Mouse (Mus musculus) adrenal gland, adult 8-10 months (tissue): ENCODE results near the gene Mrps35. TPM values are rescaled to one million over a fixed set of nuclear protein-coding genes. Genes with fewer than 3 reads are reported as not detected.

Experiments used
- DNase-seq: peaks from one replicate; pipeline ENCODE4 v3.0.0; 2022
- total RNA-seq, 4 experiments: library from RNA; stranded (reverse); gene quantifications; 2 replicates each; pipeline ENCODE4 v1.2.4; 2022

The Mrps35 gene
- total RNA-seq, 4 experiments from 2014 or later, result 75.1 to 86.0 (median 81.8) TPM

DNA sequence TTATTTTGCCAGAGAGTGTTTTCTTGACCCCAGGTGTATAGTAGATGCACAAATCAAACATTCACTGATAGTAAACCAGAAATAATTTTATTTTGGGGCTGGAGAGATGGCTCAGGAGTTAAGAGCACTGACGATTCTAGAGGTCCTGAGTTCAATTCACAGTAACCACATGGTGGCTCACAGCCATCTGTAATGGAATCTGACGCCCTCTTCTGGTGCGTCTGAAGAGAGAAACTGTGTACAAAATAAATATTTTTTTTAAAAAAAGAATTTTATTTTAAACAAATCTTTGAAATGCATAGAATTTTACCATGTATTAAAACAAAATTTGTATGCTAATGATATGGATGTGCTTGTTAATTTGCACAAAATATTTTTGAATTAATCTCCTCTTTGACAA is 46.0 kb downstream of the Mrps35 start:
- DNase-seq, result no peak

DNA sequence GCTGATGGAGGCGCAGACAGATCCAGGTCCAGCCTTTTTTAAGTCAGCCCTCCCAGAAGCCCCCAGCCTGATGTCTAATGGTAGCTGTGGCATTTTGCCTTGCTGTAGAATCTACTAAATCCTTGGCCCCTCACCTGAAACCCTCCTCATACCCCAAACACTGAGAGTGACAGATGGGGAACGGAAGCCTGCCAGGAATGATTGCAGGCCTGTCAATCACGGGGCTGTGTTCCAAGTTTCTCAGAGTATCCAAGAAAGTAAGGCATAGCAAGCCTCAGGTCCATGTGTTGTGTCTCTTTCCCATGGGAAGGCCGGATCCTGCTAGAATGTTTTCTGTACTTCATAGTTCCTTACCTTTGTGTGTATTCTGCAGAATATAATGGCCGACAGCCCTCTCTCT is 47.6 kb downstream of the Mrps35 start:
- no peak for DNase-seq

DNA sequence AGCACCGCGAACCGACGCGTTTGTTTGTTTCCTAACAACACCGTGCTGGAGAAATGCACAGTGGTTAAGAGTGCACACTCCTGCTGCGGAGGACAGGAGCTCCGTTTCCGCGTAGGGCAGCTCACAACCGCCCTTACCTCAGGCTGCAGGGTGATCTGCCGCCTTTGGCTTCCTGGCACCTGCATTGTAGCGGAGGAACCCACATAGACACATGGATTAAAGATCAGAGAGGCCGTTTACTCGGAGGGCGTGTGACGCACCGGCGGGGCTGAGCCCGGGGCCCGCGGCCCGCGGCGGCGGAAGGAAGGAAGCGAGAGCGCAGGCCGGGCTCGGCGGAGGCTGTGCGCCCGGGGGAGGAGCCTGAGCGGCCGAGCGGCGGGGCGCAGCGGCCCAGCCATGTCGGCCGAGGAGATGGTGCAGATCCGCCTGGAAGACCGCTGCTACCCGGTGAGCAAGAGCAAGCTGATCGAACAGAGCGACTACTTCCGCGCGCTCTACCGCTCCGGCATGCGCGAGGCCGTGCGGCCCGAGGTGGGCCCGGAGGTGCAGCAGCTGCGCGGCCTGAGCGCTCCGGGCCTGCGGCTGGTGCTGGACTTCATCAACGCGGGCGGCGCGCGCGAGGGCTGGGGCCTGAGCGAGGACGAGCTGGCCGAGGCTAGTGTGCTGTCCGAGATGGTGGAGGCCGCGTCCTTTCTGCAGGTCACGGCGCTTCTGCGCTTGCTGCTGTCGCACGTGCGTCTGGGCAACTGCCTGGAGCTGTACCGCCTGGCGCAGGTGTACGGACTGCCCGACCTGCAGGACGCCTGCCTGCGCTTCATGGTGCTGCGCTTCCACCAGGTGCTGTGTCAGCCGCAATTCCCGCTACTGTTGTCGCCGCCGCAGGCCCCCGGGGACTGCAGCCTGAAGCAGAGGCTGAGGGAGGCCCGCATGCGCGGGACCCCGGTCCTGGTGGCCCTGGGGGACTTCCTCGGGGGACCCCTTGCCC is 48.9 kb downstream of the Mrps35 start, which contains the start of gene Klhl42:
Gene Klhl42, plus strand, starts transcription at position 244 of the 985 bp plus-strand sequence.
- peak; percentile 66 for DNase-seq

DNA sequence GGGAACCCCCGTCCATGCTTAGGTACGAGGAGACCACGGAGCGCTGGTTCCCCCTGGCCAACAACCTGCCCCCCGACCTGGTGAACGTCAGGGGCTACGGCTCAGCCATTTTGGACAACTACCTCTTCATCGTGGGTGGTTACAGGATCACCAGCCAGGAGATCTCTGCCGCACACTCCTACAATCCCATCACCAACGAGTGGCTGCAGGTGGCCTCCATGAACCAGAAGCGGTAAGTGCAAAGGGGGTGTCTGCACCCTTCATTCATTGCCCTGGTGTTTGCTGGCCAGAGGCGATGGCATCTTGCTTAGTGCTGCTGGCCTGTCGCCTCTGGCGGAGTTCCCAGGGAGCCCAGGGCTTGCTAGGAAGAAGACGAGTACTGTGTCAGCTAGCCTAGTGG is 49.6 kb downstream of the Mrps35 start:
- peak; percentile 20 for DNase-seq

DNA sequence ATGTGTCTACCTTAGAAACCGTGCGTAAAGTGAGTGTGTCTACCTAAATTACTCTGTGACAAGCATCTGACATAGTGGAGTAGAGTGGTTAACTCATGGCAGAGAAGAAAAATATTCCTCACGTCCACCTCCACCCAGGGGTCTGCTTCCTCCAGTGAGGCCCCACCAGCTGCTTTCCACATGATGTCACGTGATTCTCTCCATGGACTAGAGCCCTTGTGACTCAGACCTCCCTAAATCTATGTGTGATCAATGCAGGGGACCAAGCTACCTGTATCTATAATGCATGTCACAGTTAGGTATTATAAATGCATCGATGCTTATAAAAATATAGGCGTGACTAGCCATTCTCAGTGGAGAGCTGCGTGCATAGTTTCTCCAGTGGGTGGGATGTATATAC is 52.2 kb downstream of the Mrps35 start:
- DNase-seq, result no peak

DNA sequence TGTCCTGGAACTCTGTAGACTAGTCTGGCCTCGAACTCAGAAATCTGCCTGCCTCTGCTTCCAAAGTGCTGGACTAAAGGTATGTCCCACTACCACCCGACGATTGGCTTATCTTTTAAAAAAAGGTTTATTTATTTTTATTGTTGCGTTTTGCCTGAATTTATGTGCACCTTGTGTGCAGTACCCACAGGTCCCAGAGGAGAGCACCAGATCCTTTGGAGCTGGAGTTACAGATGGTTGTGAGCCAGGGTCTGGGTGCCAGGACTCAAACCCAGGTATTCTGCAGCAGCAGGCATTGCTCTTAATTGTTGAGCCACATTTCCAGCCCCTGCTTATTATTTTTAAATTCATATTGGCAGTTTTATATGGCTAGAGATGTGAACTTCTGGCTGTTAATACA is 53.5 kb downstream of the Mrps35 start:
- no peak for DNase-seq

DNA sequence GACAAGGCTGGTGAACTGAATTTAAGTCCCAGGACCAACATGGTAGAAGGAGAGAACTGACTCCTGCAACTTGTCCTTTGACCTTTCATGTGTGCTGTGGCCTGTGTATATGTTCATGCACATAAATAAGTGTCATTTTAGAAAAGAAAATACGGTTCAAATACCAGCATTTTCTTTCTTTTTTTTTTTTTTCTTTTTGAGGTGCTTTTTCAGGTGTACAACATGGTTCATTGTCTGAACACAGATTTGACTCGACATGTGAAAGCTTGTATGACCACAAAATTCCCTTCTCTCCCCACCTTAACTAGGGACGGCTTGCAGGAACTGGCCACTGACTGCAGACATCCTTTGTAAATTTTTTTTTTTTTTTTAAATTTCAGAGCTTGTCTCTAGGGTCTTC is 54.4 kb downstream of the Mrps35 start:
- DNase-seq, result no peak

DNA sequence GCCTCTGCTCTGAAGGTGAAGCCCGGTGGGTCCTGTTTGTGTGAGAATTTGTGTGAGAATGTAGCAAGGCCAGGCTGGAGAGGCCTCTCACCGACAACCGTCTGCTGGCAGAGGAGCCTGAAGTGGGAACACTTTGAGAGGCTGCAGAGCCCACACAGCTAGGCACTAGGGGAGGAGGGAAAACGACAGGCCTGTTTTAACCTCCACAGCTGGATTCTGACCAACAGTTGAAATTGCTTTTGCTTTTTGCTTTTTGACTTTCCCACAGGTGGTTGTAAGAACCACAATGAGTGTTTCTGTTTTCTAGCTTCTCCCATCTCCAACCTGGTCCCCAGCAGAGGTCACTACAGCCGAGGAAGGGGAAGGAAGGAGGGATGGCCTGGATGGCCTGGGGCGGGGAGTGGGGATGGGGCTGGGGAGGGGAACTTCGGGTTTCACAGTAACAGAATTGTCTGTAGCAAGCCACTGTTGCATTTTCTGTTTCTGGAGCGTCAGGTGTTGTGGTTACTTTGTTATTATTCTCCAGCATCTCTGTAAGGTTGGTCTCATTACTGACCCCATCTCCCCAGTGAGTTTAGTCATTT is 54.9 kb downstream of the Mrps35 start:
- no peak for DNase-seq

DNA sequence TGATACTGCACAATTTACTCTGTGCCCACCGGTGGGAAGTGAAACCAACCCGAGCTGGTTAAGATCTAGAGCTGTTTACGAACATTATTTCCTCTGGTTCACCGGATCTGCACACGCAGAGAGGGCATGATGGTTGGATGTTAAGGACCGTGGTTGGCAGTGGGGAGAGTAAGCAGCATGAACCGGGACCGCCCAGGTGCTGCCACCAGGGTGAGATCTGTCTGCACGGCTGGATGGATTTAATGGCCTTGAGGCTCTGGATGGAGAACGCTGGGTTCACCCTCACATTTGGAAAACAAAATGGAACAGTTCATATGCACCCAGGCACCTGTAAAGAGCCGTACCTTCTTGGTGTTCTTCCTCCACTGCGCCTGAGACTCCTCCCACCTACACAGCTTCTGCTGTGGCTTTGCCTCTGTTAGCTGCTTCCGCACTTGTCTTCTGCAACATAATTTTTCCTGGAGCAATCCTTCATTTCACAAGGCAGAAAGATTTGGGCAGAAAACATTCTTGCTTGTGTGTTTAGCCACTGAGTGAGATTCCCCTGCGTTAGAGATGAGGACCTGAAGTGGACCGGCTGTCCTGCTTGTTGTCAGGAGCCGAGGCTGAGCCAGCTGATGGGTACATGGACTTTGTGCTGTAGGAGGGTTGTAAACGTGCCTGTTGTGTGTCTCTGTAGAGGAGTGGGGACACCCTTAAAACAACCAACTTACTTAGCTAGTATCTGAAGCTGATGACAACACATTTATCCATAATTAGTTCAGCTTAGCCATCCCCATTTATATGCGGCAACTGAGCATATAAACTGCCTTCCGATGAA is 57.1 kb downstream of the Mrps35 start:
- DNase-seq, result no peak

DNA sequence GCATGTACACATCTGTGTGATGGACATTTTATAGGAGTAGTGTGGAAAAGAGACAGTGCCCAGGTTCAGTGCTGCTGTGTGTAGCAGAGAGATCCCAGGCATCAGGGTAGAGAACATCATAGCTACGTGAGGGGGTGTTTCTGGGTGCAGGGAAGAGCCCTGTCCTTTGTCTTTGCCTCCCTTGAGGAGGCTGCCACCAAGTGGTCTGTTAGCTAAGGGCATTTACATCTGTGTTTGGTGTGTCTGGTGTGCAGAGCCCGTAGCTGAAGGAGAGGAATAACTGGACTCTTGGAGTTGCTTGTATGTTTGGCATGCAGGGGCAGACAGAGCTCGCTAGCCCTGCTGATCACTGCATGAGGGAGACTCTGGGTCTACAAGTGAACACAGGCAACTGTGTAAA is 59.7 kb downstream of the Mrps35 start:
- DNase-seq, result no peak

DNA sequence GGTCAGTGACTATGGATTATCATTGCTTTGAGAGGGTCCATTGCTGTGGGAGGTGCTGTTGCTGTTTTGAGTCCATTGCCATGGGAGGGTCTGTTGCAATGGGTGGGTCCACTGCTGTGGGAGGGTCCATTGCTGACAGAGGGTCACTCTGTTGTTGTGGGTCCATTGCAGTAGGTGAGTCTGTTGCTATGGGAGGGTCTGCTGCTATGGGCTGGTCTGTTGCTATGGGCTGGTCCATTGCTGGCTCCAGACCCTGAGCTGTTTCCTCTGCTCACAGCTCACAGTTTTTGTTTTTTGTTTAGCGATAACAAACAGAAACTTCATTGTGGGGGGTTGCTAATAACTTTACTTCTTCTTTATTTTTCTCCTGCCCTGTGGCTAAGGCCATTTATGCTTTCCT is 63.0 kb downstream of the Mrps35 start:
- no peak for DNase-seq

DNA sequence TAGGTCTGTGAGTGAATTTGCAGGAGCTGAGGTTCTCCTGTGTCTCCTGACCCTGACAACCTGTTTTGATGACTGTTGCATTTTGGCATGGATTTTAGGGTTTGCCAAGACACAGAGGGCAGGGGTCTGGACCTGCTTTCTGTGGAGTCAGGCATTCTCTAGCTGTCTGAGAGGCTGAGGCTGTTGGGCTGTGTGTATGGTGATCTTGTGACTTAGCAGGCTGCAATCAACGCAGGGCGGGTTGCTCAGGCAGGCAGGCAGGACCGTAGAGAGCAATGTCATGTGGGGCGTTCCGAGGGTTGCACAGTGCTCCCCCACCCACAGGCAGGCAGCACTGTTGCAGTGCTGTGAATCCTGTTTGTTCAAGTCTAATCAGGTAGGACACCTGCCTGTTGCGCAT is 64.2 kb downstream of the Mrps35 start:
- no peak for DNase-seq

DNA sequence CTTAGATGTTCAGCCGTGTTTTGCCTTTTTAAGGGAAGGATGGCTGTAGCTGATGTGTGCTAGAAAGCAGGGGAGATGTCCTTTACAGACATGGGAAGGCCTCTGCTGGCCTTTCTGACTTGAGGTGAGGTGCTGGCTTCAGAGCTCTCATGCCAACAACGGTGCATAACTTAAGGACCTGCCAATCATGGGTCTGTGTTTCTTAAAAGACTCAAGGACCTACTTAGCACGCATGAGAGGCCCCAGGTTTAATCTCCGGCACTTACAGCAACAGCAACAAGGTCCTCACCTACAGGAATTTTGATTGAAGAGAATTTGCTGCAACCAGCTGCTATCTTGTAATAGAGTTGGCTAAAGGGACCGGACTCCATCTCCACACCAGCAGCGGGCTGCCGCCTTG is 66.7 kb downstream of the Mrps35 start:
- no peak for DNase-seq

DNA sequence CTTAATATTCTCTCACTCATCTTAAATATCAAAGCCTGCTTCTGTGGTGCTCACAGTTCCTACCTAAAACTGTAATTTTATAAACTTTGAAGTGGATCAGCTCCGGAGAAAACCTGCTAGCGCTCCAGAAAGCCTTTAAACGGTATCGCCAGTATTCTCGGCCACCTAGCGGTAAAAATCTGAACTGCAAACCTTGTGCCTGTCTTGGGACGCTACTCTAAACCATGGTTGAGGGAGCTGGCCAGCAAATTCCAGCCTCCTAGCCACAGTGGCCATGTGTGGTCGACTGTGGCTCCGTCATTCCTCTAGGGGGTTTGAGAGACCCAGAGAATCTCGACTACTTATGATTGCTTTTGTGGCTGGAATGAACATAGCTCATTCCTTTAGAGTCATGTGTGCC is 74.0 kb downstream of the Mrps35 start:
- DNase-seq, result peak; percentile 43

DNA sequence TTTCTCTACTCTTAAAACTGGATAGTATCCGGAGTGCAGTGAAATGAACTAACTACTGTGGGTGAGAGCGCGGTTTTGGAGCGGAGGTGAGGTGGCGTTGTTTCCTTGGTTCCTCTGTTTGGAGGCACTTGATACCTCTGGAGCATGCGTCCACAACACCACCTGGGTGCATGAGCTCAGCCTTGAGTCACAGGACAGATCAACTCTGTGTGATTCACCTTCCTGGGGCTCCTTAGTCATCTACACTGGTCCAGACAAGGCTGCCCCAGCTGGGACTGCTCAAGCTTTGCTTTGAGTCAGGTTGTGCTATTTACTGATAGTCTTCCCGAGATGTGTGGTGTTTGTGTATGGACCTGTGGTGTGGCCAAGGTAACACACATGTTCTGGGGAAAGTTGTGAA is 75.2 kb downstream of the Mrps35 start:
- DNase-seq, result no peak

DNA sequence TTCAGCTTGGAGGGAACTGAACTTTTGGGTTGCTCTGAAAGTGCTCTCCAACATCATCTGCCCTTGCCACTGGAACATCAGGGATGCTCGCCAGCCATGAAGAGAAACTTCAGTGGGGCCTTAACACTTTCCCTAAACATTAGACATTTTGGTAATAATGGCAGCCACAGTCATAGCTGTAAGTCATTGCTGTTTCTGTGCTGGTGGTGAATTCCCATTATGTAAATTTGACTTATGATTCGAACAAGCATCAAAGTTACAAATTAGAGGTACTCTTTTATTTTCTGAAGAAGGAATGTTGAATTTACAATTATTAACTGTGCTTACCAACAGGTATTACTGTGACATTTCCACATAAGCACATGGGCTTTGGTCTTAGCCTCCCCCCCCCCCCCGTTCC is 75.6 kb downstream of the Mrps35 start:
- no peak for DNase-seq

DNA sequence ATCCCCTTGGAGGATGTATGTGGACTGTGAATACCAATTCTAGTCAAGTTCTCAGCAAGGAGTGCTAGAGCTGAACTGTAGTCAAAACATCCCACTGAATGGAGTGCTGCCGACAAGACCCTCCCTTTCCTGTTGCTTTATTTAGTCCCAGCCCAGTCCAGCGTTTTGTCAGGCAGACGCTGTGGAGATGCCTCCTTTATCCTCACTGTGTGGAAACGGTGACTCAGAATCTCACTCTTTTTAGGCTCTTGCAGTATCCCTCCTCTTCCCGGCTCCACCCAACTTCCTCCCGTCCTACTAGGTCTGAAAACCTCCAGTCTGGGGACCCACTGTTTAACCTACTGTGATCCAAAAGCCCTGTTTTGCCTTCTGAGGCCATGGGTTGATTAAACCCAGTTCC is 78.8 kb downstream of the Mrps35 start:
- no peak for DNase-seq

Other genes with a start within 250 kb of the Mrps35 start
- 1 to 10 TPM; 1.6 to 6.4 (median 3.4) TPM for gene Arntl2, start 246.7 kb upstream of the Mrps35 start, total RNA-seq
- gene Smco2, start 192.7 kb upstream of the Mrps35 start, total RNA-seq, result not detected
- 100 to 1,000 TPM in 2 of 4 experiments, 10 to 100 TPM in 2; 80.0 to 138 (median 105) TPM for gene Ppfibp1, start 154.3 kb upstream of the Mrps35 start, total RNA-seq
- not detected for gene 1700034J05Rik, start 88.3 kb upstream of the Mrps35 start, total RNA-seq
- gene Rep15, start 10.2 kb upstream of the Mrps35 start, total RNA-seq, result 1 to 10 TPM in 3 of 4 experiments, under 1 TPM in 1; 0.70 to 2.7 (median 1.2) TPM
- gene Mansc4, start 44.3 kb downstream of the Mrps35 start, total RNA-seq, result under 1 TPM in 2 of 4 experiments, not detected in 2; 0.35 to 0.80 TPM
- gene Klhl42, start 48.6 kb downstream of the Mrps35 start, total RNA-seq, result 10 to 100 TPM; 23.3 to 27.7 (median 24.8) TPM
- gene Pthlh, start 221.4 kb downstream of the Mrps35 start, total RNA-seq, result under 1 TPM; 0.30 to 0.52 (median 0.41) TPM